Mouse (Mus musculus) lung, adult 2 months (tissue): Measurements from ENCODE around the gene Acoxl. TPM values are rescaled to one million over a fixed set of nuclear protein-coding genes. Genes with fewer than 3 reads are reported as not detected.

Source experiments
- DNase-seq: peaks from one replicate; pipeline ENCODE4 v3.0.0; 2022
- H3K4me1 ChIP-seq: fragments of 200-500 bp; 2 replicates; pipeline ENCODE4 v1.6.1; 2011; ENCODE audit warnings: low read length; ENCODE audit not compliant: control insufficient read depth, insufficient read depth
- H3K4me3 ChIP-seq: fragments of 200-500 bp; replicated peaks from 2 replicates; pipeline ENCODE3; 2011; ENCODE audit warnings: low read depth, mild to moderate bottlenecking, control low read depth, low read length; ENCODE audit errors: extremely low read depth
- CTCF ChIP-seq: fragments of 200-500 bp; IDR thresholded peaks from 2 replicates; pipeline ENCODE4 v1.5.1; 2011; ENCODE audit warnings: mild to moderate bottlenecking, low read length, control low read depth; ENCODE audit not compliant: insufficient read depth
- POLR2A ChIP-seq: fragments of 200-500 bp; IDR thresholded peaks from 2 replicates; pipeline ENCODE4 v1.6.1; 2011; ENCODE audit warnings: low read depth, mild to moderate bottlenecking, control low read depth, low read length, borderline replicate concordance; ENCODE audit errors: extremely low read depth
- WGBS: fragments of 180-500 bp; shearing (Covaris S2); methylation state at CpG from one replicate; pipeline ENCODE4 v1.1.7; 2018; 5-methylcytosine and 5-hydroxymethylcytosine counted together
- polyA plus RNA-seq: library from polyadenylated mRNA; depleted of rRNA; stranded (reverse); fragments of >200 nt; gene quantifications from 2 replicates; pipeline ENCODE4 v1.2.3, GENCODE M21; 2012; rRNA removed

Acoxl gene
- polyA plus RNA-seq, 1 experiment: 52.4 TPM

GRCm38 (mm10) chr2:128170614-128171013 is 331.9 kb downstream of the Acoxl start:
- WGBS: 92% methylated on average over 3 of the region's 3 CpGs
- H3K4me3 ChIP-seq: no peak overlapping the region
- DNase-seq: no peak
- TF ChIP-seq POLR2A: no peak
- TF ChIP-seq CTCF: no peak
- no peaks in the 10 kb centered on the region; the same call in 1 of the 2 replicates for H3K4me1 ChIP-seq

GRCm38 (mm10) chr2:128172266-128172665 is 333.6 kb downstream of the Acoxl start:
- peak; percentile 74 for DNase-seq
- Histone ChIP-seq H3K4me1 (peaks cover 4% of the 10 kb centered on the region; the same call in 1 of the 2 replicates), H3K4me3 (no peak overlapping the region)
- WGBS: 71% methylated on average over 5 of the region's 5 CpGs
- TF ChIP-seq CTCF (no peak), POLR2A (no peak)

Other genes with a start within 250 kb of the Acoxl start
- gene Mal, start 182.2 kb upstream of the Acoxl start, polyA plus RNA-seq: 8.7 and 10.9 TPM in 2 replicates
- 11.4 and 28.6 TPM in 2 replicates for gene Mall, start 108.9 kb upstream of the Acoxl start, polyA plus RNA-seq
- 9.2 and 14.5 TPM in 2 replicates for gene Nphp1, start 50.0 kb upstream of the Acoxl start, polyA plus RNA-seq
- gene Mtln, start 46.4 kb upstream of the Acoxl start, polyA plus RNA-seq: 55.0 and 60.0 TPM in 2 replicates
- gene Bub1, start 7.0 kb upstream of the Acoxl start, polyA plus RNA-seq: 0.52 and 1.1 TPM in 2 replicates